Mouse (Mus musculus) mouse embryonic stem cell (cell line): ENCODE measurements at regions not wholly inside any gene's neighbourhood (a gene's known extent, or its start where the extent isn't known, plus 50 kb on each side); places are given as distances from the start of the nearest gene placed in this dataset.

Source experiments
- in situ Hi-C, 2 experiments: fragments of 300-500 bp; cut with MboI; formaldehyde crosslinking; loops; 1 replicate in 1 of 2; 3 replicates in 1 of 2; pipeline ENCODE4 v1.14.3; 2019 to 2020; ENCODE audit warnings: low sequenced_read_pairs in 2 of 2, low pct_unique_long_range_greater_than_20kb in 1 of 2, mixed read lengths in 1 of 2; ENCODE audit not compliant: unreplicated experiment in 1 of 2

DNA sequence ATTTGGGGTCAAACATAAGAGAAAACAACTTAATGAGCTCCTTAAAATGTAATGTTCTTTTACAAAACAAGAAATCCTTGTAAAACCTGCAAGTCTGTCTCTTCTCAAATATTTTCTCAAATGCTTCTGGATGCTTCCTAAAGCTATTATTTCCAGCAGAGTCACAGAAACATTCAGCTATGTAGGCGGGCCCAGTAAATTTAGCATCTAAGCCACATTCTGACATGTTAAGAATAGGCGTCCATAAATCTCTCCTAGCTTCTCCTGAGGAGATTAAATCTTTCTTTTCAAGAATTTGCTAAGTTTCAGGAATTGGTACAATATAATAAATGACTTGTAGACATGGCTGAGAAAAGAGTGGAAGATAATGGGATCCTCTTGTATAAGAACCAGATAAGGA is 858.9 kb upstream of the Stxbp6 start:
- in situ Hi-C loops, result no loop called here

DNA sequence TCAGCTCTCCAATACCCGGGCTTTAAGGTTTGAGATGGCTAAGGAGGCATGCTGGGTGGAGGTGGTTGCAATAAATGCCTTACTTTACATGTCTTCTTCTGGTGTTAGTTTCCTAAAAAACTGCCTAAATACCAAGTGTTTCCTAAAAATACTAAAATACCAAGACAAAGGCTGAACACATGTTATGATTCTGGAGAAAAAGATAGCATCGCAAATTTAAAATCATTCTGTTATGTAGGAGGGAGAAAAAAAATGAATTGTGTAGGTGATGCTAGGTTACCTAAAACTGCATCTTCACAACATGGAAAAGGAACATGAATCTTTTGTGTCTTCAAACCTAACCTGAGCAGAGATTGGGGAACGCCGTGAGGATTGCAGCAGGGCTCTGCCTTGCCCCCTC is 857.7 kb upstream of the Stxbp6 start:
- in situ Hi-C loops, result no loop called here

DNA sequence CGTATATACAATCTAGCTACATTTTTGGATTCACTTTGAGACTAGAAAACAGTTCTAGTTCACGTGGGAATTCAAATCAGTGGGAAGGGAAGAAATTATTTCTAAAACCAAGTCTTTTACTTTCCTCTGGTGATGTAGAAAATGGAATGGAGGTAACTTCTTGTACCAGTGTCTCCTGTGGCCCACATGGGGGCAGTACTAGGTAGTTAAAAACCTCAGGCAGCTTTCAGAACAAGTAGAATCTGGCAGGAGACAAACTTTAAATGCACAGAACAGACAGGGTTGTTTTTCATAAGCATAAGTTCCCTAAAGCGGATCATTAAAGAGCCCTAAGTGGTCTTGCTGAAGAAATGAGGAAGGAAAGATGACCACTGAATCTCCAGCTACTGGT is 855.2 kb upstream of the Stxbp6 start:
- in situ Hi-C loops, result loop anchor here in 1 of 2 experiments (10.0 kb wide), 1 partner anchor 55 kb away; no protein-coding TSS in a partner anchor

DNA sequence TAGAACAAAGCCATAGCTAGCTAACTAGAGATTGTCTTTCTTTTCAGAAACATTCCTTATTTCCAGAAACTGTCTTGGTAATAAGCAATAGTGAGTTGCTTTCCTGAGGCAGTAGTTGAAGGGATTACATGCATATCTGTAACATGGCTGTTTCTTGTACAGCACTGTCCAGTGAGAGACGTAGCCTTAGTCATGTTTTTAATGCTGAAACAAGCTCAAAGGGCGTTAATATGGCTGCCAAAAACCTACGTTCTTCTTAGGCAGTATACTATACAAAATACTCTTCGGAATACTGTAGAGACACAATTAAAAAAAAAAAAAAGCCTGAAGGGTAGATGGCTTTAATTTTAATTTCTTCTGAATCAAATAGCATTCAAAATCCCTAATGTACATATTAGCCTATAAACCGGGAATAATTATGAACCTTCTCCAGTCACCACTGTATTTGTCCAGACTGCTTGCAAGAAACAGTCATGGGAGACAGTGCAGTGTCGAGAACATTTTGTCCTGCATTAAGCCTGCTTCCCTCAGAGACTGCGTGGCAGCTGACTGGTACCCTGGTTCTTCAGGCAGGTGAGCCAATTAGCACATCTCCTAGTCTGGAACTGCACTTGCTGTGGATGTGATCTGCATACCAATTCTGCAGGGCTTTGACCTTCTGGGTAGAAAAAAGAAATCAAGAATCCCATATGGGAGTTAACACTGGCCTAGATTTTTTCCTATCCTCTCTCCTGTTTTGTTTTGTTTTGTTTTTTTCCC is 854.7 kb upstream of the Stxbp6 start:
- in situ Hi-C loops, result loop anchor here in 1 of 2 experiments (10.0 kb wide), 1 partner anchor 56 kb away; no protein-coding TSS in a partner anchor
